Mouse (Mus musculus) CD4-positive, CD25-positive, alpha-beta regulatory T cell (primary cell): Measurements from ENCODE around the gene Olfr323. TPM values are rescaled to one million over a fixed set of nuclear protein-coding genes. Genes with fewer than 3 reads are reported as not detected.

Source experiments
- polyA plus RNA-seq: library from polyadenylated mRNA; unstranded; fragments of 100-300 nt; shearing (Covaris generic); gene quantifications from one replicate; pipeline ENCODE4 v1.2.1, GENCODE M21; 2017

The Olfr323 gene
- not detected for polyA plus RNA-seq

GRCm38 (mm10) chr11:58630401-58630800 is at the start of gene Olfr323:
Gene Olfr323, minus strand, starts transcription at chr11:58630501.

GRCm38 (mm10) chr11:58658596-58658995 is 28.3 kb upstream of the Olfr323 start, which contains the start of gene Olfr322:
Gene Olfr322, plus strand, starts transcription at chr11:58658782.

GRCm38 (mm10) chr11:58640272-58640867 is 10.1 kb upstream of the Olfr323 start, which contains the start of gene Trim58:
Gene Trim58, plus strand, starts transcription at chr11:58640465.

GRCm38 (mm10) chr11:58615975-58616374 is 14.3 kb downstream of the Olfr323 start, which contains the start of gene 2210407C18Rik:
Gene 2210407C18Rik, minus strand, starts transcription at chr11:58616075.

GRCm38 (mm10) chr11:58594814-58595213 is 35.5 kb downstream of the Olfr323 start, which contains the start of gene Olfr324:
Gene Olfr324, plus strand, starts transcription at chr11:58595114.

GRCm38 (mm10) chr11:58577430-58577829 is 52.9 kb downstream of the Olfr323 start, which contains the start of gene Olfr325:
Gene Olfr325, plus strand, starts transcription at chr11:58577730.

Other genes starting within 250 kb of the Olfr323 start
- gene 1810065E05Rik, start 209.4 kb downstream of the Olfr323 start, polyA plus RNA-seq = not detected
- 0.13 TPM for gene Gm12253, start 197.9 kb downstream of the Olfr323 start, polyA plus RNA-seq
- not detected for gene Lypd9, start 177.6 kb downstream of the Olfr323 start, polyA plus RNA-seq
- not detected for gene Olfr30, start 168.2 kb downstream of the Olfr323 start, polyA plus RNA-seq
- not detected for gene Olfr332, start 137.9 kb downstream of the Olfr323 start, polyA plus RNA-seq
- gene Olfr331, start 127.9 kb downstream of the Olfr323 start, polyA plus RNA-seq = not detected
- 0.17 TPM for gene Olfr330, start 95.7 kb downstream of the Olfr323 start, polyA plus RNA-seq
- gene Olfr329-ps, start 84.1 kb downstream of the Olfr323 start, polyA plus RNA-seq = not detected
- not detected for gene Olfr328, start 74.9 kb downstream of the Olfr323 start, polyA plus RNA-seq
- gene Olfr224, start 59.9 kb downstream of the Olfr323 start, polyA plus RNA-seq = not detected
- not detected for gene Olfr325, start 52.8 kb downstream of the Olfr323 start, polyA plus RNA-seq
- gene Olfr324, start 35.4 kb downstream of the Olfr323 start, polyA plus RNA-seq = not detected
- not detected for gene 2210407C18Rik, start 14.4 kb downstream of the Olfr323 start, polyA plus RNA-seq
- not detected for gene Trim58, start 10.0 kb upstream of the Olfr323 start, polyA plus RNA-seq
- not detected for gene Olfr322, start 28.3 kb upstream of the Olfr323 start, polyA plus RNA-seq
- gene Olfr320, start 50.6 kb upstream of the Olfr323 start, polyA plus RNA-seq = not detected
- not detected for gene Olfr319, start 68.7 kb upstream of the Olfr323 start, polyA plus RNA-seq
- gene Olfr318, start 93.5 kb upstream of the Olfr323 start, polyA plus RNA-seq = not detected
- gene Olfr317, start 108.7 kb upstream of the Olfr323 start, polyA plus RNA-seq = not detected
- gene Olfr316, start 122.2 kb upstream of the Olfr323 start, polyA plus RNA-seq = not detected
- not detected for gene Olfr315, start 142.7 kb upstream of the Olfr323 start, polyA plus RNA-seq
- gene Olfr314, start 152.5 kb upstream of the Olfr323 start, polyA plus RNA-seq = not detected
- 0.66 TPM for gene Fam183b, start 171.5 kb upstream of the Olfr323 start, polyA plus RNA-seq
- not detected for gene Olfr313, start 184.5 kb upstream of the Olfr323 start, polyA plus RNA-seq
- gene Olfr312, start 198.7 kb upstream of the Olfr323 start, polyA plus RNA-seq = not detected
- not detected for gene Olfr311, start 208.8 kb upstream of the Olfr323 start, polyA plus RNA-seq
- gene Gm12258, start 216.7 kb upstream of the Olfr323 start, polyA plus RNA-seq = 10.4 TPM
- 11.1 TPM for gene 2810021J22Rik, start 236.7 kb upstream of the Olfr323 start, polyA plus RNA-seq